Mouse (Mus musculus) liver, embryonic 11.5 days (tissue): ENCODE measurements around the gene Nlrp1a. TPM values are rescaled to one million over a fixed set of nuclear protein-coding genes. Genes with fewer than 3 reads are reported as not detected.

ENCODE experiments used
- ATAC-seq: fragments of 200-750 bp; cut with Nextera tagmentation; replicated peaks from 2 replicates; pipeline ENCODE4 v1.8.0; 2017; ENCODE audit warnings: moderate number of reproducible peaks, mild to moderate bottlenecking, moderate TSS enrichment, moderate library complexity; ENCODE audit not compliant: low FRiP score
- DNase-seq: peaks from one replicate; pipeline ENCODE4 v3.0.0-alpha.2; 2017; ENCODE audit warnings: low spot score
- H3K27ac ChIP-seq: fragments of 300-500 bp; sonication (generic); 2 replicates; pipeline ENCODE4 v1.5.1; 2014; ENCODE audit warnings: mild to moderate bottlenecking, low read depth, low read length, control low read depth
- H3K27me3 ChIP-seq: fragments of 300-500 bp; sonication (generic); replicated peaks from 2 replicates; pipeline ENCODE4 v1.6.1; 2014; ENCODE audit warnings: low read length, mixed read lengths; ENCODE audit not compliant: control insufficient read depth, insufficient read depth
- H3K36me3 ChIP-seq: fragments of 300-500 bp; sonication (generic); 2 replicates; pipeline ENCODE4 v1.6.1; 2014; ENCODE audit warnings: mild to moderate bottlenecking, low read length, moderate library complexity, mixed read lengths; ENCODE audit not compliant: control insufficient read depth, insufficient read depth
- H3K4me1 ChIP-seq: fragments of 300-500 bp; sonication (generic); replicated peaks from 2 replicates; pipeline ENCODE4 v1.6.1; 2014; ENCODE audit warnings: low read length, mixed read lengths; ENCODE audit not compliant: control insufficient read depth, insufficient read depth
- H3K4me2 ChIP-seq: fragments of 300-500 bp; sonication (generic); 2 replicates; pipeline ENCODE4 v1.6.1; 2014; ENCODE audit warnings: mild to moderate bottlenecking, control low read depth, moderate library complexity
- H3K4me3 ChIP-seq: fragments of 300-500 bp; sonication (generic); 2 replicates; pipeline ENCODE4 v1.5.1; 2014; ENCODE audit warnings: low read depth, low read length, control low read depth
- H3K9ac ChIP-seq: fragments of 300-500 bp; sonication (generic); 2 replicates; pipeline ENCODE4 v1.6.1; 2014; ENCODE audit warnings: low read depth, low read length, control low read depth
- H3K9me3 ChIP-seq: fragments of 300-500 bp; sonication (generic); 2 replicates; pipeline ENCODE4 v1.6.1; 2016; ENCODE audit warnings: low read length, inconsistent platforms, mixed read lengths; ENCODE audit not compliant: control insufficient read depth
- WGBS: fragments of 180-500 bp; shearing (Covaris S2); extraction: QIAGEN DNeasy Blood & Tissue Kit; methylation state at CpG from one replicate; pipeline ENCODE4 v1.1.7; 2014; 5-methylcytosine and 5-hydroxymethylcytosine counted together
- polyA plus RNA-seq: library from polyadenylated mRNA; unstranded; fragments of >200 nt; fragmentation: Nextera tagmentation; extraction: Ambion mirVana; gene quantifications from 2 replicates; pipeline ENCODE4 v1.2.1, GENCODE M21; 2014

Gene Nlrp1a
- polyA plus RNA-seq, 1 experiment from 2014 or later = 0.27 TPM

- WGBS = 55% methylated on average over 1 of the region's 1 CpGs
- Histone ChIP-seq H3K4me3 (no peak overlapping the region), H3K9me3 (no peaks in the 10 kb centered on the region), H3K36me3 (no peaks in the 10 kb centered on the region), H3K27me3 (no peaks in the 10 kb centered on the region), H3K4me2 (no peak overlapping the region), H3K4me1 (no peaks in the 10 kb centered on the region), H3K9ac (no peak overlapping the region), H3K27ac (no peak overlapping the region)
- DNase-seq (no peak), ATAC-seq (no peak)
Measured at GRCm38 (mm10) chr11:71076342-71076741, 68.2 kb downstream of the Nlrp1a start.

GRCm38 (mm10) chr11:71052554-71052953, 92.0 kb downstream of the Nlrp1a start:
- WGBS = 3% methylated on average over 1 of the region's 1 CpGs
- no peak overlapping the region for H3K4me3 ChIP-seq
- DNase-seq (no peak), ATAC-seq (no peak)
- no peak overlapping the region for H3K9ac ChIP-seq
- no peaks in the 10 kb centered on the region for H3K36me3 ChIP-seq
- no peak overlapping the region for H3K27ac ChIP-seq
- no peak overlapping the region for H3K4me2 ChIP-seq
- no peaks in the 10 kb centered on the region for H3K27me3 ChIP-seq
- H3K9me3 ChIP-seq = no peaks in the 10 kb centered on the region
- H3K4me1 ChIP-seq = no peaks in the 10 kb centered on the region

Other genes starting within 250 kb of the Nlrp1a start
- gene Nup88, start 174.7 kb downstream of the Nlrp1a start, polyA plus RNA-seq = 125 and 144 TPM in 2 replicates
- 111 and 124 TPM in 2 replicates for gene Rpain, start 174.5 kb downstream of the Nlrp1a start, polyA plus RNA-seq
- gene C1qbp, start 161.7 kb downstream of the Nlrp1a start, polyA plus RNA-seq = 568 and 569 TPM in 2 replicates
- 24.2 and 26.6 TPM in 2 replicates for gene Dhx33, start 140.3 kb downstream of the Nlrp1a start, polyA plus RNA-seq
- gene Mis12, start 125.1 kb downstream of the Nlrp1a start, polyA plus RNA-seq = 31.3 and 31.9 TPM in 2 replicates
- 49.5 and 51.6 TPM in 2 replicates for gene Derl2, start 124.9 kb downstream of the Nlrp1a start, polyA plus RNA-seq
- gene 6330403K07Rik, start 111.2 kb downstream of the Nlrp1a start, polyA plus RNA-seq = 16.3 and 20.6 TPM in 2 replicates
- 0.04 TPM in 2 replicates for gene Nlrp1b, start 86.0 kb upstream of the Nlrp1a start, polyA plus RNA-seq